Mouse (Mus musculus) stomach, postnatal 0 days (tissue): ENCODE results near the gene Ehbp1. TPM values are rescaled to one million over a fixed set of nuclear protein-coding genes. Genes with fewer than 3 reads are reported as not detected.

ENCODE experiments used
- ATAC-seq: fragments of 200-750 bp; cut with Nextera tagmentation; 2 replicates; pipeline ENCODE4 v1.8.0; 2017; ENCODE audit not compliant: low FRiP score, low TSS enrichment
- DNase-seq: peaks from one replicate; pipeline ENCODE4 v3.0.0-alpha.2; 2016; ENCODE audit warnings: low spot score
- H3K27ac ChIP-seq: fragments of 300-500 bp; sonication (generic); replicated peaks from 2 replicates; pipeline ENCODE4 v1.5.1; 2014; ENCODE audit warnings: mild to moderate bottlenecking, control low read depth
- H3K27me3 ChIP-seq: fragments of 300-500 bp; sonication (generic); 2 replicates; pipeline ENCODE4 v1.6.1; 2014; ENCODE audit warnings: low read length; ENCODE audit not compliant: control insufficient read depth, insufficient read depth
- H3K36me3 ChIP-seq: fragments of 300-500 bp; sonication (generic); 2 replicates; pipeline ENCODE4 v1.6.1; 2014; ENCODE audit warnings: low read length, mixed read lengths; ENCODE audit not compliant: control insufficient read depth, insufficient read depth
- H3K4me1 ChIP-seq: fragments of 300-500 bp; sonication (generic); replicated peaks from 2 replicates; pipeline ENCODE4 v1.6.1; 2014; ENCODE audit warnings: antibody characterized with exemption; ENCODE audit not compliant: control insufficient read depth, insufficient read depth
- H3K4me2 ChIP-seq: fragments of 300-500 bp; sonication (generic); replicated peaks from 2 replicates; pipeline ENCODE4 v1.6.1; 2014; ENCODE audit warnings: low read depth, mild to moderate bottlenecking, control low read depth, moderate library complexity
- H3K4me3 ChIP-seq: fragments of 300-500 bp; sonication (generic); 2 replicates; pipeline ENCODE4 v1.5.1; 2014; ENCODE audit warnings: low read depth, low read length, control low read depth
- H3K9ac ChIP-seq: fragments of 300-500 bp; sonication (generic); 2 replicates; pipeline ENCODE4 v1.6.1; 2014; ENCODE audit warnings: mild to moderate bottlenecking, low read length, control low read depth, mixed read lengths
- H3K9me3 ChIP-seq: fragments of 300-500 bp; sonication (generic); 2 replicates; pipeline ENCODE4 v1.6.1; 2016; ENCODE audit warnings: low read length; ENCODE audit not compliant: control insufficient read depth
- CTCF ChIP-seq: IDR thresholded peaks from 2 replicates; pipeline ENCODE4 v1.5.1; 2016; ENCODE audit warnings: antibody characterized with exemption, low read depth, mild to moderate bottlenecking, moderate library complexity
- EP300 ChIP-seq: optimal IDR thresholded peaks from 2 replicates; pipeline ENCODE3; 2016; ENCODE audit warnings: antibody characterized with exemption
- WGBS: fragments of 180-500 bp; shearing (Covaris S2); extraction: QIAGEN DNeasy Blood & Tissue Kit; methylation state at CpG from one replicate; pipeline ENCODE4 v1.1.7; 2014; 5-methylcytosine and 5-hydroxymethylcytosine counted together
- polyA plus RNA-seq: library from polyadenylated mRNA; unstranded; fragments of >200 nt; fragmentation: Nextera tagmentation; extraction: Ambion mirVana; gene quantifications from 2 replicates; pipeline ENCODE4 v1.2.1, GENCODE M21; 2015

The Ehbp1 gene
- polyA plus RNA-seq, 1 experiment from 2014 or later, result 3.8 TPM

GRCm38 (mm10) chr11:21968922-21969321, 373.2 kb downstream of the Ehbp1 start:
- ATAC-seq (no peak), DNase-seq (no peak)
- Histone ChIP-seq H3K4me3 (no peak overlapping the region), H3K9ac (no peak overlapping the region), H3K9me3 (no peaks in the 10 kb centered on the region), H3K27me3 (no peaks in the 10 kb centered on the region), H3K27ac (no peak overlapping the region), H3K4me2 (no peak overlapping the region), H3K4me1 (no peaks in the 10 kb centered on the region), H3K36me3 (no peaks in the 10 kb centered on the region)
- 93% methylated on average over 3 of the region's 3 CpGs for WGBS
- TF ChIP-seq EP300 (no peak), CTCF (no peak)

Other genes with a start within 250 kb of the Ehbp1 start
- gene Tmem17, start 169.8 kb upstream of the Ehbp1 start, polyA plus RNA-seq, result 7.9 and 9.5 TPM in 2 replicates